Mouse (Mus musculus): ENCODE results near the gene Cpne5.

Cpne5 gene

GRCm38 (mm10) chr17:29168996-29169601 lies 68.9 kb downstream of the Cpne5 start:
- no peak for DNase-seq (ENCODE audit: low spot score)

GRCm38 (mm10) chr17:29168438-29168837 lies 69.5 kb downstream of the Cpne5 start:
- no peak for DNase-seq (ENCODE audit: low spot score)

- no peak for DNase-seq (ENCODE audit: low spot score)
Observed at GRCm38 (mm10) chr17:29167371-29167770, 70.6 kb downstream of the Cpne5 start.

GRCm38 (mm10) chr17:29165967-29166578 lies 71.9 kb downstream of the Cpne5 start:
- DNase-seq (ENCODE audit: low spot score), result peak; percentile 31

- DNase-seq (ENCODE audit: low spot score), result no peak
Observed at GRCm38 (mm10) chr17:29165452-29165851, 72.5 kb downstream of the Cpne5 start.

- no peak for DNase-seq (ENCODE audit: low spot score)
Observed at GRCm38 (mm10) chr17:29164469-29165111, 73.4 kb downstream of the Cpne5 start.

- DNase-seq (ENCODE audit: low spot score), result no peak
Observed at GRCm38 (mm10) chr17:29162334-29162733, 75.6 kb downstream of the Cpne5 start.

GRCm38 (mm10) chr17:29159743-29160455 lies 78.1 kb downstream of the Cpne5 start:
- DNase-seq (ENCODE audit: low spot score), result no peak

- DNase-seq (ENCODE audit: low spot score), result no peak
Observed at GRCm38 (mm10) chr17:29159320-29159719, 78.6 kb downstream of the Cpne5 start.

GRCm38 (mm10) chr17:29158899-29159298 lies 79.1 kb downstream of the Cpne5 start:
- DNase-seq (ENCODE audit: low spot score), result no peak

- DNase-seq (ENCODE audit: low spot score), result no peak
Observed at GRCm38 (mm10) chr17:29156866-29157265, 81.1 kb downstream of the Cpne5 start.

GRCm38 (mm10) chr17:29156396-29156795 lies 81.6 kb downstream of the Cpne5 start:
- no peak for DNase-seq (ENCODE audit: low spot score)

- no peak for DNase-seq (ENCODE audit: low spot score)
Observed at GRCm38 (mm10) chr17:29155355-29156135, 82.4 kb downstream of the Cpne5 start.

- no peak for DNase-seq (ENCODE audit: low spot score)
Observed at GRCm38 (mm10) chr17:29154247-29154646, 83.7 kb downstream of the Cpne5 start.

- no peak for DNase-seq (ENCODE audit: low spot score)
Observed at GRCm38 (mm10) chr17:29152547-29152946, 85.4 kb downstream of the Cpne5 start.

GRCm38 (mm10) chr17:29149766-29150165 lies 88.2 kb downstream of the Cpne5 start:
- no peak for DNase-seq (ENCODE audit: low spot score)

- DNase-seq (ENCODE audit: low spot score), result no peak
Observed at GRCm38 (mm10) chr17:29147773-29148172, 90.2 kb downstream of the Cpne5 start.

GRCm38 (mm10) chr17:29147273-29147672 lies 90.7 kb downstream of the Cpne5 start:
- no peak for DNase-seq (ENCODE audit: low spot score)

GRCm38 (mm10) chr17:29145101-29145500 lies 92.9 kb downstream of the Cpne5 start:
- DNase-seq (ENCODE audit: low spot score), result no peak

- DNase-seq (ENCODE audit: low spot score), result no peak
Observed at GRCm38 (mm10) chr17:29143266-29143665, 94.7 kb downstream of the Cpne5 start.

GRCm38 (mm10) chr17:29141577-29141976 lies 96.4 kb downstream of the Cpne5 start:
- no peak for DNase-seq (ENCODE audit: low spot score)

GRCm38 (mm10) chr17:29137906-29138305 lies 100.1 kb downstream of the Cpne5 start:
- no peak for DNase-seq (ENCODE audit: low spot score)

Data from ovary, adult 18-20 months (tissue).